Mouse (Mus musculus): ENCODE measurements around the gene Lrrc20. TPM values are rescaled to one million over a fixed set of nuclear protein-coding genes. Genes with fewer than 3 reads are reported as not detected.
A peak's percentile ranks its signal among the peaks of the same experiment; 100 is the strongest.

Lrrc20 gene
- total and polyA plus RNA-seq, 2 experiments from 2014 or later = 8.3 to 15.5 TPM

- Histone ChIP-seq H3K4me1 (ENCODE audit: insufficient read depth, low read length) (no peaks in the 10 kb centered on the region), H3K36me3 (ENCODE audit: insufficient read depth, low read length) (no peaks in the 10 kb centered on the region), H3K9me3 (ENCODE audit: low read length) (no peaks in the 10 kb centered on the region), H3K4me2 (ENCODE audit: low read depth, low read length, poor library complexity, severe bottlenecking) (no peak overlapping the region), H3K4me3 (ENCODE audit: low read depth, low read length) (no peak overlapping the region), H3K27ac (ENCODE audit: low read depth, low read length) (no peak overlapping the region), H3K9ac (replicated peaks; ENCODE audit: low read length, poor library complexity, severe bottlenecking) (no peak overlapping the region), H3K27me3 (ENCODE audit: insufficient read depth, low read length) (no peaks in the 10 kb centered on the region)
- DNase-seq (ENCODE audit: low spot score) = no peak
- no peak for TF ChIP-seq CTCF (IDR thresholded peaks at IDR 0.05)
- WGBS = 81% methylated on average over 6 of the region's 6 CpGs
- no peak for ATAC-seq (ENCODE audit: low FRiP score)
Measured at GRCm38 (mm10) chr10:61488522-61489110, 13.0 kb downstream of the Lrrc20 start.

DNA sequence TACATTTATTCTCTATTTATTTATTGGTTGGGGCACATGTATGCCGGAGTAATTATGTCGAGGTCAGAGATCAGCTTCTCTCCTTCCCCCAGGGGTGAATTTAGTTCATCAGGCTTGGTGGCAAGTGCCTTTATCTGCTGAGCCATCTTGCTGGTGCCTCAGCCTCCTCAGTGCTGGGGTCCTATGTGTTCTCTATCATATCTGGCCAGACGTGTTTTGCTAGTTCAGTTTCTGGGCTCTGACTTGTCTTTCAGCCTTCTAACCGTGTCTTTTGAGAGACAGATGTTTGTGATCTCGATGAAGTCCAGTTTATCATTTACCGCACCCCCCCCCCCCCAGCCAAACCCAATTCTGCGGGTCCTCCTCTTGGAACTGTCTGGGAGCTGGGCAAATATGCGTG, 16.0 kb downstream of the Lrrc20 start:
- Histone ChIP-seq H3K9me3 (ENCODE audit: low read length) (no peaks in the 10 kb centered on the region), H3K4me2 (ENCODE audit: low read depth, low read length, poor library complexity, severe bottlenecking) (no peak overlapping the region), H3K4me1 (ENCODE audit: insufficient read depth, low read length) (no peaks in the 10 kb centered on the region), H3K9ac (replicated peaks; ENCODE audit: low read length, poor library complexity, severe bottlenecking) (no peak overlapping the region), H3K27ac (ENCODE audit: low read depth, low read length) (no peak overlapping the region), H3K4me3 (ENCODE audit: low read depth, low read length) (no peak overlapping the region), H3K36me3 (ENCODE audit: insufficient read depth, low read length) (no peaks in the 10 kb centered on the region), H3K27me3 (ENCODE audit: insufficient read depth, low read length) (no peaks in the 10 kb centered on the region)
- TF ChIP-seq CTCF (IDR thresholded peaks at IDR 0.05) = no peak
- ATAC-seq (ENCODE audit: low FRiP score) (no peak), DNase-seq (ENCODE audit: low spot score) (no peak)
- WGBS = 60% methylated on average over 8 of the region's 8 CpGs

- H3K4me1 ChIP-seq (ENCODE audit: insufficient read depth, low read length) = no peaks in the 10 kb centered on the region
- H3K9ac ChIP-seq (replicated peaks; ENCODE audit: low read length, poor library complexity, severe bottlenecking) = no peak overlapping the region
- no peaks in the 10 kb centered on the region for H3K36me3 ChIP-seq (ENCODE audit: insufficient read depth, low read length)
- no peak overlapping the region for H3K4me2 ChIP-seq (ENCODE audit: low read depth, low read length, poor library complexity, severe bottlenecking)
- no peak overlapping the region for H3K27ac ChIP-seq (ENCODE audit: low read depth, low read length)
- no peak for ATAC-seq (ENCODE audit: low FRiP score)
- no peak overlapping the region for H3K4me3 ChIP-seq (ENCODE audit: low read depth, low read length)
- 12% methylated on average over 11 of the region's 11 CpGs for WGBS
- peak; percentile 92 for TF ChIP-seq CTCF (IDR thresholded peaks at IDR 0.05)
- no peaks in the 10 kb centered on the region for H3K9me3 ChIP-seq (ENCODE audit: low read length)
- DNase-seq (ENCODE audit: low spot score) = peak; percentile 82
- no peaks in the 10 kb centered on the region for H3K27me3 ChIP-seq (ENCODE audit: insufficient read depth, low read length)
Measured at GRCm38 (mm10) chr10:61492040-61492439, 16.4 kb downstream of the Lrrc20 start.

GRCm38 (mm10) chr10:61495461-61495860, 19.9 kb downstream of the Lrrc20 start:
- no peaks in the 10 kb centered on the region for H3K36me3 ChIP-seq (ENCODE audit: insufficient read depth, low read length)
- no peaks in the 10 kb centered on the region for H3K9me3 ChIP-seq (ENCODE audit: low read length)
- 34% methylated on average over 4 of the region's 4 CpGs for WGBS
- no peaks in the 10 kb centered on the region for H3K4me1 ChIP-seq (ENCODE audit: insufficient read depth, low read length)
- no peaks in the 10 kb centered on the region for H3K27me3 ChIP-seq (ENCODE audit: insufficient read depth, low read length)
- H3K4me3 ChIP-seq (ENCODE audit: low read depth, low read length) = no peak overlapping the region
- H3K9ac ChIP-seq (replicated peaks; ENCODE audit: low read length, poor library complexity, severe bottlenecking) = no peak overlapping the region
- ATAC-seq (ENCODE audit: low FRiP score) (no peak), DNase-seq (ENCODE audit: low spot score) (no peak)
- H3K27ac ChIP-seq (ENCODE audit: low read depth, low read length) = no peak overlapping the region
- TF ChIP-seq CTCF (IDR thresholded peaks at IDR 0.05) = no peak
- H3K4me2 ChIP-seq (ENCODE audit: low read depth, low read length, poor library complexity, severe bottlenecking) = no peak overlapping the region

DNA sequence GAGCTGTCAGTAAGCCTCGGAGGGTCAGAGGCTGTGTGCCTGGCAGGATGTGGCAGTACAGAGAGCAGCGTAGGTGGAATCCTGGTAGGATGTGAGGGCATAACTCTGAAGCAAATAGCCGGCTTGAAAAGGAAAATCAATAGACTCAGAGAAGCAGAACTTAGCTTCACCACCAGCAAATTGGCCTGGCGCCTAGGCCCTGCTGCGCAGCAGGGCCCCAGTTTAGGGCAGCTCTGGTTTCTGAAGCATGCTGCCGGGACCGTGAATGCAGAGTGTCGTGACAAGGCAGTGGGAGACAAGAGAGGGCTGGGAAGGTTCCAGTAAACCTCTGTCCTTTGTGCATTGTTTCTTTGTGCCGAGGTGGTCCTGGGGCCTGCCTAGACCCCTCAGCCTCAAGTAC, 20.6 kb downstream of the Lrrc20 start:
- H3K27me3 ChIP-seq (ENCODE audit: insufficient read depth, low read length) = no peaks in the 10 kb centered on the region
- peak; percentile 53 for DNase-seq (ENCODE audit: low spot score)
- H3K9me3 ChIP-seq (ENCODE audit: low read length) = no peaks in the 10 kb centered on the region
- no peak for ATAC-seq (ENCODE audit: low FRiP score)
- 37% methylated on average over 9 of the region's 9 CpGs for WGBS
- TF ChIP-seq CTCF (IDR thresholded peaks at IDR 0.05) = no peak
- H3K4me3 ChIP-seq (ENCODE audit: low read depth, low read length) = no peak overlapping the region
- no peak overlapping the region for H3K4me2 ChIP-seq (ENCODE audit: low read depth, low read length, poor library complexity, severe bottlenecking)
- no peaks in the 10 kb centered on the region for H3K4me1 ChIP-seq (ENCODE audit: insufficient read depth, low read length)
- no peak overlapping the region for H3K9ac ChIP-seq (replicated peaks; ENCODE audit: low read length, poor library complexity, severe bottlenecking)
- no peaks in the 10 kb centered on the region for H3K36me3 ChIP-seq (ENCODE audit: insufficient read depth, low read length)
- H3K27ac ChIP-seq (ENCODE audit: low read depth, low read length) = no peak overlapping the region

DNA sequence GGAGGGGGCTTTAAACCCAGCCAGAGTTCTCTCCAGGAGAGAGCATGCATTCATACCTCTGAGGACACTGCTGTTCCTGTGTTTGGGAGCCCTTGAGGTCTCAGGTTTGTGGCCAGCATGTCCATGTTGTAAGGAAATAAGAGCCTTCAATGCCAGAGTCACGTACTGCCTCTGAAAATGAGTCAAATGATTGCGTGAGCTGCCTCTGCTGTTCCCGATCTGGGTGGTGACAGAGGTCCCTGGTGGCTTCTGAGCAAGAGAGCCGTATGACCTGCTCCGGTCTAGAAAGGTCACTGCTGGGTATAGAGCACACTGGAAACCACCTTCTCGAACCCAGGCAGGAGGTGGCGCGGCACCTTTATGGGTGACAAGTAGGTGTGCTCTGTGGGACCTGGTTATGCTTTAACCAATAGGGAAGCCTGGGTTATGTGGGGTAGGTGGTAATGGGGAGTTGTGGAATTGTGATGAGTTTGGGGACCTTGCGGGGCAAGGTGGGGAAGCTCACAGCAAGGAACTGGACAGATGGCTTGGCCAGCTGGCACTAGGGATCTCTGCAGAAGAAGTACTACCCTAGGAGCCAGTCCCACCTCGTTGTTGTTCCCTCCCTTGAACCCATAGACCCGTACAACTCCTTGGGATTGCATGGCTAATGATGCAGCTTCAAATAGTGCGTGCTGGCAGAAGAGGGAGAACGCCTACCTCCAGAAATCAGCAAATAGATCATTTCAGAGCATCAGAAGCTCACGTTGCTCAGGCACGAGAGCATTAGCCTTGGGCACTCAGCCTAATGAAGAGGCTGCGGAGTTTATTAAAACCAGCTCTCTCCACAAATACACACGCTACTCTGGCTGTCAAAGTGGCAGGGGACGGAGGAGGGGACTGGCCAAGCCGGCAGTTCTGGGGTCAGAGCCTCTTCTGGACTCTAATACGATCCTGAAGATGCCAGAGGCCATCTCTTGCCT, 24.2 kb downstream of the Lrrc20 start:
- Histone ChIP-seq H3K9ac (replicated peaks; ENCODE audit: low read length, poor library complexity, severe bottlenecking) (no peak overlapping the region), H3K27ac (ENCODE audit: low read depth, low read length) (no peak overlapping the region), H3K36me3 (ENCODE audit: insufficient read depth, low read length) (no peaks in the 10 kb centered on the region), H3K4me1 (ENCODE audit: insufficient read depth, low read length) (no peaks in the 10 kb centered on the region), H3K4me2 (ENCODE audit: low read depth, low read length, poor library complexity, severe bottlenecking) (no peak overlapping the region), H3K9me3 (ENCODE audit: low read length) (no peaks in the 10 kb centered on the region), H3K27me3 (ENCODE audit: insufficient read depth, low read length) (no peaks in the 10 kb centered on the region), H3K4me3 (ENCODE audit: low read depth, low read length) (no peak overlapping the region)
- DNase-seq (ENCODE audit: low spot score) (peak; percentile 17), ATAC-seq (ENCODE audit: low FRiP score) (no peak)
- no peak for TF ChIP-seq CTCF (IDR thresholded peaks at IDR 0.05)
- 82% methylated on average over 20 of the region's 20 CpGs for WGBS
